Mouse (Mus musculus) bone marrow, adult 2 months (tissue): ENCODE data around the gene Tedc2. TPM values are rescaled to one million over a fixed set of nuclear protein-coding genes. Genes with fewer than 3 reads are reported as not detected.

Experiments
- H3K27ac ChIP-seq: fragments of 200-500 bp; 2 replicates; pipeline ENCODE4 v1.5.1; 2012; ENCODE audit warnings: low read depth, mild to moderate bottlenecking, control low read depth, inconsistent platforms, low read length; ENCODE audit not compliant: control insufficient read depth, poor library complexity, insufficient read depth
- H3K4me1 ChIP-seq: fragments of 200-500 bp; 2 replicates; pipeline ENCODE4 v1.6.1; 2011; ENCODE audit warnings: low read length; ENCODE audit not compliant: control insufficient read depth, insufficient read depth
- H3K4me3 ChIP-seq: fragments of 200-500 bp; replicated peaks from 2 replicates; pipeline ENCODE3; 2011; ENCODE audit warnings: mild to moderate bottlenecking, low read depth, low read length, control low read depth; ENCODE audit not compliant: control insufficient read depth
- CTCF ChIP-seq: fragments of 200-500 bp; IDR thresholded peaks from 2 replicates; pipeline ENCODE4 v1.5.1; 2011; ENCODE audit warnings: low read length, control low read depth; ENCODE audit not compliant: control insufficient read depth, insufficient read depth
- POLR2A ChIP-seq: fragments of 200-500 bp; IDR thresholded peaks from 2 replicates; pipeline ENCODE4 v1.6.1; 2011; ENCODE audit warnings: low read depth, mild to moderate bottlenecking, control low read depth, low read length, borderline replicate concordance; ENCODE audit not compliant: control insufficient read depth
- WGBS: fragments of 180-500 bp; shearing (Covaris S2); methylation state at CpG from one replicate; pipeline ENCODE4 v1.1.7; 2018; 5-methylcytosine and 5-hydroxymethylcytosine counted together
- polyA plus RNA-seq: library from polyadenylated mRNA; stranded (reverse); fragments of >200 nt; gene quantifications from 2 replicates; pipeline ENCODE4 v1.2.4, GENCODE M21; 2011; ENCODE audit warnings: low replicate concordance; ENCODE audit not compliant: missing spikeins, insufficient read depth, insufficient read length

Tedc2 gene
- polyA plus RNA-seq, 1 experiment: 15.1 TPM

DNA sequence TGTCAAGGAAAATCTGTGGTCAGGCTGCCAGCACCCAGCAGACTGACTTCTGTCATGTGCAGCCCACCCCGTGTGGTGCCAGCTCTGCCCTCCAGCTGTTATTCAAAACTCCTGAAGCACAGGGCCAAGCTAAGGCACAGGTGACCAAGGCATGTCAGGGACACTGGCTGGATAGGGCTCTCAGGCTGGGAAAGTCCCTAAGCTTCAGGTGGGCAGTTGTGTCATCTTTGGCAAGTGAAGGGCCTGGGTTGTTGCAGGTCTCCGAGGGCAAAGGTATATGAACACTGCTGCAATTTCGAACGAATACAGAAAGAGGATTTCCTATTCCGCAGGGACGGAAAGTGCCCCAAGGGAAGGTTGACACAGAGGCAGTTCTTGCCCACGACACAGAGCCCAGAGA is 15.8 kb downstream of the Tedc2 start:
- no peak for TF ChIP-seq CTCF
- TF ChIP-seq POLR2A: no peak
- peak overlapping the region; percentile 65 for H3K4me3 ChIP-seq
- peaks cover 7% of the 10 kb centered on the region for H3K4me1 ChIP-seq
- WGBS: 3% methylated on average over 7 of the region's 7 CpGs
- H3K27ac ChIP-seq: peak overlapping the region; percentile 46; the same call in 1 of the 2 replicates

DNA sequence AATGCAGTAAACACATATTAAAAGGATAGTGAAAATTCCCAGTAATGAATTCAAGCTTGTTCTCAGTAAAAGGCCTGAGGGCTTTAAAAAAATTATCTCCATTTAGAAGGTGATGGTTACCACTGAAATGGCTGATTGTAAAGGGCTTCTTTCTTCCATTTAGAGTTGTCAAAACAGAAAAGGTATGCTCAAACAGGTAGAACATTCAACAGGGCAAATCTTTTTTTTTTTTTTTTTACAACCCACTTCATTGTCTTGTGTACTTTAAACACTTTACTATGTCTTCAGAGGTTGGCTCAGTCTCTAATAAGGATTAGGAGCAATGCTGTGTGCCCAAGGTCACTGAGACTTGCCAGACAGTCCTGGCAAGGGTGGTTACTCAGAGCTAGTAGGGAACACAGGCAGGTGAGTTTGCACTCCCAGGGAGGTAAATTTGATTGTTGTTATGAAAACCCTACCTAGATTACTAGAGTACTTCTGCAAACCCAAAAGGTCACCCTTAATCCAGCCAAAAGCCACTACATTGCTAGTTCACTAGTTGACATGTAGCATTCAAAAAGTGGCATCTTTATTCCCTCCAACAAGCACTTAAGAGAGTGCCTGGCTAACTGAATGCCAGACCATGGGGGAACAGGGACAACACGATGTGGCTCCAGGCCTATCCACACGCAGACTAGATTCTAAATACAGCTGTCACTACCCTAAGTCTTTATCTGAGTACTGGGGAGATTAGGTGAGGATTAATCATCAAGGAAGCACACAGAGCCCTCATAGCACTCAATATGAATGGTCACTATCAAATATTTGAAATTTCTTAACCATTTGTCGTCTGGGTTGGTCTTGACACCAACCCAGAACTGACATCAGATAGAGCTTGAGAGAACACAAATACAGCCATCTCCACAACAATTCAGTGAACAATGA is 16.8 kb downstream of the Tedc2 start:
- peaks cover 7% of the 10 kb centered on the region for H3K4me1 ChIP-seq

DNA sequence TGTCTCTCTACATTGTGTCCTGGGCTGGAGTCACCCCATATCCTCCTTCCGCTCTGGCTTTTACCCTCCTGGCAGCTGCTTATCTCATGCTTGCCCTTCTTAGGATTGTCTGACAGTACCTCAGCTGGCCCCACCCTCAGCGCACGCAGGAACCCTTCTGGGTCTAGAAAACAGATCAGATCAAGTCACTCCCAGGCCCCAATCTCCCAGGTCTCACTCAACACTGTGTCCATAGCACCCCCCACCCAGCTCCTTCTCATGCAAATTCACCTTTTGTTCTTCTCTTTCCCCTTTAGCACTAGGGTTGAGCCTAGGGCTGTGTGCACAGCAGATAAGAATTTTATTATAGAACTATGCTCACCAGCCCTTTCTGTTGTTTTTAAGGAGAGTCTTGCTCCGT is 17.6 kb downstream of the Tedc2 start:
- Histone ChIP-seq H3K27ac (0 out of 2 replicates have a peak overlapping the region, but pooled peaks have one; percentile 15), H3K4me3 (no peak overlapping the region), H3K4me1 (peaks cover 7% of the 10 kb centered on the region)
- no peak for TF ChIP-seq POLR2A
- no peak for TF ChIP-seq CTCF
- 56% methylated on average over 4 of the region's 4 CpGs for WGBS

More for the DNA sequence above, 16.8 kb downstream of the Tedc2 start:
- Histone ChIP-seq H3K4me3 (no peak overlapping the region), H3K27ac (no peak overlapping the region)
- 64% methylated on average over 3 of the region's 3 CpGs for WGBS
- TF ChIP-seq POLR2A: no peak

DNA sequence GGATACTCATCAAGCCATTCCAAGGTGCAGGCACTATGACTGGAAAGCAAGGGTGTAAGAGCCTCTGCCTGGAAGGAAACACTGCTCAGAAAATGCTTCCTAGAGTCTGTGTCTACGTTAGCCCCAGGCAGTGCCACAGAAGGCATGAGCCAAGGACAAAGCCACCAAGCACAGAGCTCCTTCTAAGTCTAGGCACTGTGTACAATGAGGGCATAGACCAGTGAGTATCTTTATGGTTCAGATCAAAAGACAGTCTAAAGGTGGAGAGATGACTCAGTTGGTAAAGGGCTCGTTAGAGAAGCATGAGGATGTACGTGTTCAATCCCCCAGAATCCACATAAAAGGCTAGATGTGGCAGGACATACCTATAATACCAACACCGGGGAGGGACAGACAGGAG is 19.6 kb downstream of the Tedc2 start:
- WGBS: 78% methylated on average over 4 of the region's 4 CpGs
- H3K4me1 ChIP-seq: peaks cover 10% of the 10 kb centered on the region
- no peak overlapping the region for H3K4me3 ChIP-seq
- no peak overlapping the region for H3K27ac ChIP-seq
- TF ChIP-seq CTCF: no peak
- no peak for TF ChIP-seq POLR2A

DNA sequence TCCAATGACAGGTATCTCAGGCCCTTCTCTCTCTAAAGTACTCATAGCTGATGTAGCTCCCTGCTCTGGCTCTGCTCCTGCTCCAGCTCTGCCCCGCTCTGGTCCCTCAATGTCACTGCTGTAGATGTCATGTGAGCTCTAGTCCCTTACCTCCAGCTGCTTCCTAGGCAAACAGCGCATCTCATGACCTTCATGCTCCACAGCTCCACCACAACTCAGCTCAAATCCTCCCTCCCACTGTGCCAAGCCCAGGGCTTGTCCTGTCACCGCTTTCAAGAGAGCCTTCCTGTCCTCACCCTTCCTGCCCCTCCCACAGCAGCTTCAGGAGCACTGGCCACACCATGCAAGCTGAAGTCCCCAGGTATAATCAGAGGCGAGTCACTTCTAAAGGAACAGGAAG is 20.9 kb downstream of the Tedc2 start:
- Histone ChIP-seq H3K4me3 (no peak overlapping the region), H3K4me1 (peaks cover 5% of the 10 kb centered on the region), H3K27ac (no peak overlapping the region)
- TF ChIP-seq CTCF: no peak
- no peak for TF ChIP-seq POLR2A
- WGBS: 57% methylated on average over 4 of the region's 4 CpGs

DNA sequence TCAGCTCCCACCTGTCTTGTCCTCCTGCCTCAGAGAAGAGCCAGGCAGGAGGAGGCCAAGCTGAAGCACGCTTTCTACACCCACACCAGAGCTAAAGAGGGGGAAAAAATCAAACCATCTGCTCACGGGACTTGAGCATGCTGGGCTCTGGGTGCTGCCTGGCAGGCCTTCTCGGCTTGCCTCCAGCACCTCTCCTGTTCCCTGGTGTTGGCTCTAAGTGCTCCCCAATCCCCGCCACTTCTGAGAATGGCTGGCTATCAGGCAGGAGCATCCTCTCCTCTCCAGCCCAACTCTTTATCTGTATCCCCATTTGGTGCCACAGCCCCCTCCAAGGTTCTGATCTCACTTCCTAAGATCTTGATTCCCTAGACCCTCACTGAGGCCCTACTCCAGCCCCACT is 21.4 kb downstream of the Tedc2 start:
- H3K4me1 ChIP-seq: peaks cover 3% of the 10 kb centered on the region
- H3K4me3 ChIP-seq: no peak overlapping the region
- TF ChIP-seq CTCF (no peak), POLR2A (no peak)
- 74% methylated on average over 4 of the region's 4 CpGs for WGBS
- no peak overlapping the region for H3K27ac ChIP-seq

DNA sequence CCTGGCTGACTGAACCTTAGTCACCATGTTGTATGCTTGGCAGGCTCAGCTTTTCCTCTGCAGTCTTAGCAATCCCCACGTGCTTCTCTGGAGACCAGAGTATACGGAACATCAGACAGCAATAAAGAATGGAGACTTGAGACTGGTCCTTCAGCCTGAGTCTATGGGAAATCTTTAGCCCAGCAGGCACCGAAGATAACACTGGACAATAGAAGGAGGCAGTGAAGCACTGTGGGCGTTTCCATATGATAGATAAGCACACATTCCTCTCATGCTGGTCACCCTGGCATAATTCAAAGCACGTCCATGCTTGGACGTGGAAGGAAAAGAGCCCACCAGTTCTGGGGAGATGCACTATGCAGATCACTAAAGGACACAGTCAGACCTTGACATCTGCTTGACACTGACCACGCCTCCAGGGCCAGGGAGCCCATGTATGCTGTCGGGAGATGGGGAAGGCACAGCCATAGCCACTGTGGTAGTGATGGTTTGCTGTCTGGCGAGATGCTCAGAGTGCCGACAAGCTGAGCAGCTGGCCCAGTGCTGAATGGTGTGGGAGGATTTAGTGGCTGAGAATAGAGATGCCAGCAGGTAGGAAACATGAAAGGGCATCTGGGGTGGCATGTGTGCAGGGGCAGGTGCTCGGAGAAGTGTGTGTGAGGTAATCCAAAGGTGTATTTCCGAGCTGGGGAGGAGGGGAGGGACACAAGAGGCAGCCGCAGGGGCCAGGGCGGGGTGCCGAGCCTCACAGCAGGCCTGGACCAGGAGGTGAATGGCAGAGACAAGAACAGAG is 23.4 kb downstream of the Tedc2 start:
- TF ChIP-seq CTCF (no peak), POLR2A (no peak)
- Histone ChIP-seq H3K4me3 (no peak overlapping the region), H3K4me1 (peaks cover 8% of the 10 kb centered on the region), H3K27ac (no peak overlapping the region)
- WGBS: 81% methylated on average over 15 of the region's 15 CpGs

DNA sequence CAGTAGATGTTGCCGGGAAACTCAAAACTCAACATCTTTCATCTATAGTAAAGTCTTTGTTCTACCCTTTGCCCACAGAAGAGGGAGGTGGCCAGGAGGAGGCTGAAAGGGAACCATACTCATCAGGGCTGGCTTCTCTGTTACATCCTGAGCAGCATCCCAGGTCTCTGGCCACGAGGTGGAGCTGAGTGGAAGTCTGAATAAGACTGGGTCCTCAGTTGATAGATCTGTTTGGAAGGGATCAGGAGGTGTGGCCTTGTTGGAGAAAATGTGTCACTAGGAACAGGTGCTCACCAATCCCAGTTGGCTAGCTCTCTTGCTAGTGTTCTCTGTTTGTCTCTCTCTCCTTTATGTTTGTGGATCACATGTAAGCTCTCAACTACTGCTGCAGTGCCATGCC is 25.3 kb downstream of the Tedc2 start:
- TF ChIP-seq POLR2A (no peak), CTCF (no peak)
- H3K4me1 ChIP-seq: peaks cover 10% of the 10 kb centered on the region; the same call in 1 of the 2 replicates
- H3K27ac ChIP-seq: no peak overlapping the region
- WGBS: 71% methylated on average over 2 of the region's 2 CpGs
- no peak overlapping the region for H3K4me3 ChIP-seq
